Mouse (Mus musculus): ENCODE data around the gene Iqcd. TPM values are rescaled to one million over a fixed set of nuclear protein-coding genes. Genes with fewer than 3 reads are reported as not detected.
A peak's percentile ranks its signal among the peaks of the same experiment; 100 is the strongest.

Iqcd gene
- polyA plus RNA-seq, 1 experiment from 2014 or later, result 1.4 TPM

- no peaks in the 10 kb centered on the region for H3K27me3 ChIP-seq
- H3K4me3 ChIP-seq (replicated peaks), result no peak overlapping the region
- peaks cover 9% of the 10 kb centered on the region for H3K36me3 ChIP-seq (replicated peaks)
- no peak overlapping the region for H3K4me2 ChIP-seq
- 90% methylated on average over 16 of the region's 16 CpGs for WGBS
- no peak for ATAC-seq (ENCODE audit: low FRiP score)
- H3K9me3 ChIP-seq, result no peaks in the 10 kb centered on the region
- no peak overlapping the region for H3K27ac ChIP-seq
- H3K9ac ChIP-seq, result no peak overlapping the region
- peaks cover 29% of the 10 kb centered on the region for H3K4me1 ChIP-seq
Measured at GRCm38 (mm10) chr5:120609246-120609775, 20.5 kb downstream of the Iqcd start.

- ATAC-seq (ENCODE audit: low FRiP score), result no peak
- Histone ChIP-seq H3K4me3 (replicated peaks) (no peak overlapping the region; the same call in 1 of the 2 replicates), H3K36me3 (replicated peaks) (peaks cover 16% of the 10 kb centered on the region), H3K4me1 (peaks cover 24% of the 10 kb centered on the region), H3K27ac (no peak overlapping the region), H3K9ac (0 out of 2 replicates have a peak overlapping the region, but pooled peaks have one; percentile 53), H3K4me2 (peak overlapping the region; percentile 90), H3K9me3 (peaks cover 4% of the 10 kb centered on the region), H3K27me3 (no peaks in the 10 kb centered on the region)
- 95% methylated on average over 5 of the region's 5 CpGs for WGBS
Measured at GRCm38 (mm10) chr5:120610906-120611305, 22.1 kb downstream of the Iqcd start.

GRCm38 (mm10) chr5:120611416-120611815, 22.6 kb downstream of the Iqcd start:
- peak overlapping the region; percentile 53 for H3K9ac ChIP-seq
- no peak overlapping the region; the same call in 1 of the 2 replicates for H3K27ac ChIP-seq
- H3K4me2 ChIP-seq, result peak overlapping the region; percentile 90
- ATAC-seq (ENCODE audit: low FRiP score), result no peak
- WGBS, result 67% methylated on average over 8 of the region's 8 CpGs
- peaks cover 6% of the 10 kb centered on the region for H3K9me3 ChIP-seq
- peaks cover 19% of the 10 kb centered on the region for H3K36me3 ChIP-seq (replicated peaks)
- H3K4me3 ChIP-seq (replicated peaks), result peak overlapping the region; percentile 74
- H3K4me1 ChIP-seq, result peaks cover 24% of the 10 kb centered on the region
- H3K27me3 ChIP-seq, result no peaks in the 10 kb centered on the region

- peak; percentile 90 for ATAC-seq (ENCODE audit: low FRiP score)
- Histone ChIP-seq H3K4me2 (peak within 1 kb of the TSS; percentile 90), H3K9me3 (peaks cover 6% of the 10 kb centered on the region), H3K4me3 (replicated peaks) (peak within 1 kb of the TSS; percentile 74), H3K4me1 (peaks cover 24% of the 10 kb centered on the region), H3K27me3 (no peaks in the 10 kb centered on the region), H3K27ac (peak within 1 kb of the TSS; percentile 77), H3K36me3 (replicated peaks) (peaks cover 28% of the 10 kb centered on the region), H3K9ac (peak within 1 kb of the TSS; percentile 65)
- 2% methylated on average over 22 of the region's 22 CpGs for WGBS
Measured at GRCm38 (mm10) chr5:120612442-120612821, 23.6 kb downstream of the Iqcd start, which contains the start of the genes Rita1 and Ddx54. TSS of gene Rita1 (minus strand) at chr5:120612589. TSS of gene Ddx54 (plus strand) at chr5:120612739.

GRCm38 (mm10) chr5:120612822-120613604, 24.2 kb downstream of the Iqcd start:
- H3K36me3 ChIP-seq (replicated peaks), result peaks cover 31% of the 10 kb centered on the region

GRCm38 (mm10) chr5:120615903-120616302, 27.1 kb downstream of the Iqcd start:
- Histone ChIP-seq H3K9ac (no peak overlapping the region), H3K27me3 (no peaks in the 10 kb centered on the region), H3K9me3 (peaks cover 6% of the 10 kb centered on the region), H3K4me1 (peaks cover 16% of the 10 kb centered on the region), H3K4me2 (no peak overlapping the region), H3K36me3 (replicated peaks) (peaks cover 54% of the 10 kb centered on the region), H3K4me3 (replicated peaks) (no peak overlapping the region), H3K27ac (no peak overlapping the region)
- 95% methylated on average over 4 of the region's 4 CpGs for WGBS
- no peak for ATAC-seq (ENCODE audit: low FRiP score)

More at GRCm38 (mm10) chr5:120612822-120613604, 24.2 kb downstream of the Iqcd start:
- WGBS, result under 1% methylated on average over 64 of the region's 69 CpGs
- Histone ChIP-seq H3K4me1 (peaks cover 24% of the 10 kb centered on the region), H3K4me3 (replicated peaks) (peak overlapping the region; percentile 74), H3K27ac (peak overlapping the region; percentile 77), H3K9ac (peak overlapping the region; percentile 65), H3K9me3 (peaks cover 6% of the 10 kb centered on the region), H3K4me2 (peak overlapping the region; percentile 90), H3K27me3 (no peaks in the 10 kb centered on the region)
- peak; percentile 94 for ATAC-seq (ENCODE audit: low FRiP score)

- Histone ChIP-seq H3K9me3 (peaks cover 6% of the 10 kb centered on the region), H3K27ac (no peak overlapping the region), H3K27me3 (no peaks in the 10 kb centered on the region), H3K36me3 (replicated peaks) (peaks cover 82% of the 10 kb centered on the region), H3K9ac (no peak overlapping the region), H3K4me1 (peaks cover 4% of the 10 kb centered on the region), H3K4me3 (replicated peaks) (no peak overlapping the region), H3K4me2 (no peak overlapping the region)
- ATAC-seq (ENCODE audit: low FRiP score), result no peak
- WGBS, result 85% methylated on average over 12 of the region's 12 CpGs
Measured at GRCm38 (mm10) chr5:120618778-120619177, 30.0 kb downstream of the Iqcd start.

GRCm38 (mm10) chr5:120619201-120619600, 30.4 kb downstream of the Iqcd start:
- no peak for ATAC-seq (ENCODE audit: low FRiP score)
- Histone ChIP-seq H3K36me3 (replicated peaks) (peaks cover 86% of the 10 kb centered on the region), H3K27me3 (no peaks in the 10 kb centered on the region), H3K4me2 (no peak overlapping the region), H3K9me3 (peaks cover 6% of the 10 kb centered on the region), H3K4me3 (replicated peaks) (no peak overlapping the region), H3K4me1 (no peaks in the 10 kb centered on the region), H3K9ac (no peak overlapping the region), H3K27ac (no peak overlapping the region)
- WGBS, result 18% methylated on average over 5 of the region's 5 CpGs

GRCm38 (mm10) chr5:120620375-120621077, 31.7 kb downstream of the Iqcd start:
- Histone ChIP-seq H3K9me3 (peaks cover 6% of the 10 kb centered on the region), H3K4me2 (no peak overlapping the region), H3K27me3 (no peaks in the 10 kb centered on the region), H3K9ac (no peak overlapping the region), H3K4me3 (replicated peaks) (no peak overlapping the region), H3K4me1 (no peaks in the 10 kb centered on the region), H3K36me3 (replicated peaks) (peaks cover 96% of the 10 kb centered on the region), H3K27ac (no peak overlapping the region)
- peak; percentile 25 for ATAC-seq (ENCODE audit: low FRiP score)
- 72% methylated on average over 18 of the region's 18 CpGs for WGBS

- ATAC-seq (ENCODE audit: low FRiP score), result no peak
- H3K9me3 ChIP-seq, result no peaks in the 10 kb centered on the region
- H3K4me3 ChIP-seq (replicated peaks), result no peak overlapping the region
- H3K4me1 ChIP-seq, result no peaks in the 10 kb centered on the region; the same call in 1 of the 2 replicates
- no peaks in the 10 kb centered on the region for H3K27me3 ChIP-seq
- WGBS, result 91% methylated on average over 23 of the region's 23 CpGs
- H3K27ac ChIP-seq, result no peak overlapping the region
- H3K36me3 ChIP-seq (replicated peaks), result peaks cover 95% of the 10 kb centered on the region
- no peak overlapping the region for H3K4me2 ChIP-seq
- H3K9ac ChIP-seq, result no peak overlapping the region
Measured at GRCm38 (mm10) chr5:120621078-120621765, 32.4 kb downstream of the Iqcd start.

- Histone ChIP-seq H3K4me2 (no peak overlapping the region), H3K4me1 (no peaks in the 10 kb centered on the region; the same call in 1 of the 2 replicates), H3K27ac (no peak overlapping the region), H3K27me3 (no peaks in the 10 kb centered on the region), H3K4me3 (replicated peaks) (no peak overlapping the region), H3K36me3 (replicated peaks) (peaks cover 94% of the 10 kb centered on the region), H3K9me3 (no peaks in the 10 kb centered on the region), H3K9ac (no peak overlapping the region)
- WGBS, result 92% methylated on average over 10 of the region's 10 CpGs
- no peak for ATAC-seq (ENCODE audit: low FRiP score)
Measured at GRCm38 (mm10) chr5:120621846-120622197, 33.0 kb downstream of the Iqcd start.

Measured in forebrain, embryonic 12.5 days (tissue).